Mouse (Mus musculus) ES-E14 (cell line): ENCODE results near the gene Tcea2. TPM values are rescaled to one million over a fixed set of nuclear protein-coding genes. Genes with fewer than 3 reads are reported as not detected.

Experiments
- DNase-seq: peaks from one replicate; pipeline ENCODE4 v3.0.0-alpha.2; 2013; ENCODE audit warnings: low read depth, low spot score
- H3K27ac ChIP-seq: 2 replicates; pipeline ENCODE4 v1.5.1; 2012; ENCODE audit warnings: low read depth, mild to moderate bottlenecking, low read length, moderate library complexity, mixed read lengths; ENCODE audit not compliant: poor library complexity, insufficient read depth, severe bottlenecking
- H3K36me3 ChIP-seq: 2 replicates; pipeline ENCODE4 v1.6.1; 2012; ENCODE audit warnings: mild to moderate bottlenecking, low read length, moderate library complexity, mixed read lengths; ENCODE audit not compliant: control insufficient read depth, poor library complexity, insufficient read depth, severe bottlenecking
- H3K4me1 ChIP-seq, 2 experiments: fragments of 150-350 bp in 1 of 2; sonication (generic) in 1 of 2; 2 replicates each; pipeline ENCODE4 v1.6.1; 2012; ENCODE audit warnings: low read length in 2 of 2, mild to moderate bottlenecking in 1 of 2, mixed read lengths in 1 of 2; ENCODE audit not compliant: control insufficient read depth in 2 of 2, insufficient read depth in 2 of 2, poor library complexity in 1 of 2
- H3K4me3 ChIP-seq, 2 experiments: fragments of 150-350 bp in 1 of 2; sonication (generic) in 1 of 2; 2 replicates each; pipeline ENCODE4 v1.5.1; 2012; ENCODE audit warnings: low read length in 2 of 2, low read depth in 1 of 2, mild to moderate bottlenecking in 1 of 2, mixed read lengths in 1 of 2; ENCODE audit not compliant: insufficient read depth in 1 of 2, poor library complexity in 1 of 2, severe bottlenecking in 1 of 2
- H3K9ac ChIP-seq: 2 replicates; pipeline ENCODE4 v1.6.1; 2012; ENCODE audit warnings: low read depth, mild to moderate bottlenecking, low read length, mixed read lengths; ENCODE audit not compliant: poor library complexity, insufficient read depth, severe bottlenecking
- H3K9me3 ChIP-seq: fragments of 150-350 bp; sonication (generic); 2 replicates; pipeline ENCODE4 v1.6.1; 2012; ENCODE audit warnings: low read depth, mild to moderate bottlenecking, low read length; ENCODE audit not compliant: control insufficient read depth, insufficient read depth
- CHD2 ChIP-seq: IDR thresholded peaks from 2 replicates; pipeline ENCODE4 v1.6.1; 2014; ENCODE audit warnings: mild to moderate bottlenecking, low read depth, low read length, inconsistent platforms
- HCFC1 ChIP-seq: IDR thresholded peaks from 2 replicates; pipeline ENCODE4 v1.6.1; 2012; ENCODE audit warnings: low read length, inconsistent platforms, borderline replicate concordance; ENCODE audit not compliant: insufficient read depth
- MAFK ChIP-seq: IDR thresholded peaks from 2 replicates; pipeline ENCODE4 v1.6.1; 2014; ENCODE audit warnings: mild to moderate bottlenecking, low read depth, low read length, inconsistent platforms; ENCODE audit not compliant: insufficient read depth
- ZC3H11A ChIP-seq: IDR thresholded peaks from 2 replicates; pipeline ENCODE4 v1.6.1; 2012; ENCODE audit warnings: low read depth, mild to moderate bottlenecking, inconsistent platforms, low read length, borderline replicate concordance
- ZNF384 ChIP-seq: IDR thresholded peaks from 2 replicates; pipeline ENCODE4 v1.6.1; 2012; ENCODE audit warnings: low read depth, low read length, inconsistent platforms
- in situ Hi-C, 2 experiments: fragments of 600-800 bp; cut with MboI; formaldehyde crosslinking; loops; one replicate each; pipeline ENCODE4 v1.15.1; 2025; ENCODE audit warnings: low sequenced_read_pairs in 2 of 2, inconsistent platforms in 1 of 2; ENCODE audit not compliant: unreplicated experiment in 2 of 2
- total RNA-seq: library from RNA; depleted of rRNA; stranded (reverse); fragments of 300-350 nt; gene quantifications from 2 replicates; pipeline ENCODE4 v1.2.3, GENCODE M21; 2012

The Tcea2 gene
- total RNA-seq, 1 experiment: 11.4 TPM

- in situ Hi-C loops: no loop called here
- H3K27ac ChIP-seq: no peak overlapping the region
- no peaks in the 10 kb centered on the region for H3K9me3 ChIP-seq
- H3K4me3 ChIP-seq: no peak overlapping the region
- DNase-seq: no peak
- H3K36me3 ChIP-seq: peaks cover 33% of the 10 kb centered on the region
- H3K9ac ChIP-seq: no peak overlapping the region
- no peaks in the 10 kb centered on the region for H3K4me1 ChIP-seq
- TF ChIP-seq MAFK (no peak), HCFC1 (no peak), ZNF384 (no peak), ZC3H11A (no peak), CHD2 (no peak)
Observed at GRCm38 (mm10) chr2:181646626-181647472, 33.3 kb upstream of the Tcea2 start.

DNA sequence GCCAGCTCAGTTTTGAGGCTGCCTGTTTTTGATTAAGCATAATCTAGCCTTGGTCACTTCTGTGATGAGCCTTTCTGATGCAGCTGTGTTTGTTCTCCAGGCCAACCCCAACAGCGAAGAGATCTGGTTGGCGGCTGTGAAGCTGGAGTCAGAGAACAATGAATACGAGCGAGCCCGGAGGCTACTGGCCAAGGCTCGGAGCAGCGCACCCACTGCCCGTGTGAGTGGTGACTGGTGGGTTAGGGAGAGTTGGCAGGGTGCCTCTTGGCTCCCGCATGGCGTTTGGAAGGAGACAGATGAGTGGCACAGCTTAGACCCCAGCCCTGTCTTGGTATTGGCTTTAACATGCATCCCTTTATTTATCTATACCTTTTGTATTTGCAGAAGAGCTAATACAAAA lies 31.2 kb upstream of the Tcea2 start:
- TF ChIP-seq ZC3H11A (no peak), CHD2 (no peak), HCFC1 (no peak), ZNF384 (no peak), MAFK (no peak)
- Histone ChIP-seq H3K36me3 (peaks cover 42% of the 10 kb centered on the region), H3K9ac (no peak overlapping the region), H3K4me3 (no peak overlapping the region), H3K9me3 (no peaks in the 10 kb centered on the region), H3K4me1 (no peaks in the 10 kb centered on the region), H3K27ac (no peak overlapping the region)
- no peak for DNase-seq
- in situ Hi-C loops: no loop called here

GRCm38 (mm10) chr2:181653065-181653464 lies 27.0 kb upstream of the Tcea2 start:
- no peak for DNase-seq
- no peak for TF ChIP-seq CHD2
- TF ChIP-seq ZC3H11A: no peak
- no peak for TF ChIP-seq HCFC1
- TF ChIP-seq ZNF384: no peak
- TF ChIP-seq MAFK: no peak
- in situ Hi-C loops: no loop called here

DNA sequence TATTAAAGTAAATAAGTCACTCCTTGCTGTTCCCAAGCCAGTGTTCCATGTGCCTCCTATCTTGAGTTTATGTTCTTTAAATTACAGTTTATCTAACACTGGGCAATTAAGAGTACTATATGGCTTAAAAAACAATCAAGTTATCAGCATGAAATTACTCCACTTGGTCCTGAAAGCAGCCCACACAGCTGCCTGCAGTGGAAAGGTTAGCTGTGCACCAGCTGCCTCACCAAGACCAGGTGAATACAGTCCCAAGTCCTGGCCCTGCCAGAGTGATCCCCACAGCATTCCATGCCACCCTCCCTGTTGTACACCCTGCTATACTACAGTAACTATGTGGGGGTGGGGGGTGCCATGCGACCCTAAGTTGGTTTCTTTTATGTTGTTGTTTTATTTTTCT lies 26.6 kb upstream of the Tcea2 start:
- Histone ChIP-seq H3K36me3 (peaks cover 37% of the 10 kb centered on the region), H3K4me1 (peaks cover 0 to 3% of the 10 kb centered on the region in 2 experiments; a peak in 1 of 4 replicates), H3K4me3 (no peak overlapping the region), H3K9me3 (no peaks in the 10 kb centered on the region), H3K27ac (no peak overlapping the region), H3K9ac (no peak overlapping the region)
- DNase-seq: no peak
- TF ChIP-seq CHD2 (no peak), HCFC1 (no peak), ZC3H11A (no peak), ZNF384 (no peak), MAFK (no peak)
- in situ Hi-C loops: no loop called here

More at GRCm38 (mm10) chr2:181653065-181653464, 27.0 kb upstream of the Tcea2 start:
- peaks cover 41% of the 10 kb centered on the region for H3K36me3 ChIP-seq
- peaks cover 0 to 3% of the 10 kb centered on the region in 2 experiments; a peak in 1 of 4 replicates for H3K4me1 ChIP-seq
- H3K9me3 ChIP-seq: no peaks in the 10 kb centered on the region
- no peak overlapping the region for H3K9ac ChIP-seq
- no peak overlapping the region for H3K27ac ChIP-seq
- no peak overlapping the region for H3K4me3 ChIP-seq
